ENCODE assay signal across 25 mouse cellular contexts in the genomic region with DNA sequence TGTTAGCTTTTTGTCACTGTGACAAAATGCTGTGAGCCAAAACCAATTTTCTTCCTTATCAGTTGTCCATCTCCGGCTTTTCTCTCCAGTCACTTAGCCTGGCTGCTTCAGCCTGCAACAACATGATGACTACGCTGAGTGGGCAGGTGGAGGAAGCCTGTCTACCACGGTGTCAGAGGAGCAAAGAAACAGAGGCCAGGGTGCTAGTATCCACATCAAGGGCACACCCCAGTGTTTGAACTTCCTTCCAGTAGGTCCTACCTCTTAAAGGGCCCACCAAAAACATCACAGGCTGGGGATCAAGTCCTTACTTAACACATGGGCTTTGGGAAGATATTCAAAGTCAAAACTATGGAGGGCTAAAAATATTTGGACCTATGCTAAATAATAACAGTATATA. TPM values are rescaled to one million over a fixed set of nuclear protein-coding genes. Genes with fewer than 3 reads are reported as not detected.
"Had no signal": no experiment of that assay in that cellular context is flagged by ENCODE, and none has a peak within 500 bp of the region (broad histone marks: within the 10 kb centered on the region; RNA-seq: fewer than 3 reads in every experiment).

No protein-coding gene starts in this region.

- H3K27me3 ChIP-seq: hindbrain, embryonic 13.5 days; hindbrain, embryonic 15.5 days; intestine, embryonic 15.5 days had no signal

- H3K4me1 ChIP-seq: heart, embryonic 12.5 days; hindbrain, embryonic 13.5 days; hindbrain, embryonic 15.5 days; kidney, embryonic 15.5 days; limb, embryonic 13.5 days; limb, embryonic 15.5 days had no signal

- DNase-seq: gastrocnemius, postnatal 14 days; gastrocnemius, postnatal 36 days; heart, adult 18-20 months; heart, postnatal 10 days; heart, postnatal 36 days; kidney, adult 18-20 months; kidney, adult 9 months; kidney, postnatal 14 days; kidney, postnatal 36 days; layer of hippocampus, adult 9-11 months; layer of hippocampus, postnatal 36 days; left cerebral cortex, postnatal 4 days had no signal

- H3K36me3 ChIP-seq: heart, embryonic 10.5 days; heart, embryonic 12.5 days; hindbrain, embryonic 13.5 days; hindbrain, embryonic 15.5 days; intestine, embryonic 15.5 days; kidney, embryonic 15.5 days; limb, embryonic 13.5 days; limb, embryonic 15.5 days; liver, embryonic 12.5 days had no signal

- H3K9me3 ChIP-seq: heart, embryonic 10.5 days; heart, embryonic 12.5 days; hindbrain, embryonic 13.5 days; hindbrain, embryonic 15.5 days; intestine, embryonic 15.5 days; kidney, embryonic 15.5 days; limb, embryonic 13.5 days; limb, embryonic 15.5 days; liver, embryonic 12.5 days had no signal

- H3K4me3 ChIP-seq: heart, embryonic 10.5 days; heart, embryonic 12.5 days; hindbrain, embryonic 13.5 days; hindbrain, embryonic 15.5 days; intestine, embryonic 15.5 days; kidney, embryonic 15.5 days; left cerebral cortex, adult 2 months; limb, embryonic 13.5 days; limb, embryonic 15.5 days; liver, embryonic 12.5 days had no signal

- H3K27ac ChIP-seq: heart, embryonic 10.5 days; hindbrain, embryonic 13.5 days; hindbrain, embryonic 15.5 days; hindbrain, postnatal 0 days; intestine, embryonic 15.5 days; kidney, embryonic 15.5 days; kidney, postnatal 0 days; left cerebral cortex, adult 2 months; limb, embryonic 13.5 days; limb, embryonic 15.5 days; liver, embryonic 12.5 days had no signal

- H3K9ac ChIP-seq: heart, embryonic 12.5 days; hindbrain, embryonic 13.5 days; hindbrain, embryonic 15.5 days; intestine, embryonic 15.5 days; kidney, embryonic 15.5 days; limb, embryonic 13.5 days; limb, embryonic 15.5 days; liver, embryonic 12.5 days had no signal

RNA-seq across cellular contexts. Expression of a gene that starts 39.9 kb away (rescaled TPM):
- polyA plus RNA-seq: liver, adult 2 months had no signal
